Mouse (Mus musculus) heart, embryonic 13.5 days (tissue): ENCODE measurements at regions not wholly inside any gene's neighbourhood (a gene's known extent, or its start where the extent isn't known, plus 50 kb on each side); places are given as distances from the start of the nearest gene placed in this dataset.
A peak's percentile ranks its signal among the peaks of the same experiment; 100 is the strongest.

ENCODE experiments used
- ATAC-seq: fragments of 200-750 bp; cut with Nextera tagmentation; 2 replicates; pipeline ENCODE4 v1.8.0; 2017; ENCODE audit warnings: moderate TSS enrichment; ENCODE audit not compliant: insufficient number of reproducible peaks, low FRiP score, low TSS enrichment; ENCODE audit errors: extremely low read depth
- H3K27ac ChIP-seq: fragments of 300-500 bp; sonication (generic); replicated peaks from 2 replicates; pipeline ENCODE4 v1.5.1; 2015; ENCODE audit warnings: moderate library complexity, mild to moderate bottlenecking, inconsistent platforms
- H3K27me3 ChIP-seq: fragments of 300-500 bp; sonication (generic); replicated peaks from 2 replicates; pipeline ENCODE4 v1.6.1; 2015; ENCODE audit warnings: mild to moderate bottlenecking, inconsistent platforms
- H3K36me3 ChIP-seq: fragments of 300-500 bp; sonication (generic); 2 replicates; pipeline ENCODE4 v1.6.1; 2015; ENCODE audit warnings: mild to moderate bottlenecking, inconsistent platforms
- H3K4me1 ChIP-seq: fragments of 300-500 bp; sonication (generic); 2 replicates; pipeline ENCODE4 v1.6.1; 2015; ENCODE audit warnings: inconsistent platforms
- H3K4me2 ChIP-seq: fragments of 300-500 bp; sonication (generic); 2 replicates; pipeline ENCODE4 v1.6.1; 2015; ENCODE audit warnings: inconsistent platforms, mild to moderate bottlenecking, moderate library complexity
- H3K4me3 ChIP-seq: fragments of 300-500 bp; sonication (generic); 2 replicates; pipeline ENCODE4 v1.5.1; 2015; ENCODE audit warnings: moderate library complexity, mild to moderate bottlenecking, inconsistent platforms
- H3K9ac ChIP-seq: fragments of 300-500 bp; sonication (generic); 2 replicates; pipeline ENCODE4 v1.6.1; 2015; ENCODE audit warnings: inconsistent platforms, mild to moderate bottlenecking, moderate library complexity
- H3K9me3 ChIP-seq: fragments of 300-500 bp; sonication (generic); 2 replicates; pipeline ENCODE4 v1.6.1; 2016; ENCODE audit warnings: inconsistent platforms
- WGBS: fragments of 180-500 bp; shearing (Covaris S2); methylation state at CpG from one replicate; pipeline ENCODE4 v1.1.7; 2015; ENCODE audit warnings: mixed read lengths; 5-methylcytosine and 5-hydroxymethylcytosine counted together

GRCm38 (mm10) chr13:51974101-51974500, 127.6 kb downstream of the Gadd45g start:
- Histone ChIP-seq H3K4me1 (peaks cover 64% of the 10 kb centered on the region), H3K9me3 (peaks cover 8% of the 10 kb centered on the region), H3K4me2 (no peak overlapping the region), H3K4me3 (no peak overlapping the region), H3K27me3 (no peaks in the 10 kb centered on the region), H3K27ac (no peak overlapping the region), H3K9ac (no peak overlapping the region), H3K36me3 (no peaks in the 10 kb centered on the region)
- 94% methylated on average over 6 of the region's 6 CpGs for WGBS
- no peak for ATAC-seq

- no peak overlapping the region for H3K4me3 ChIP-seq
- H3K9ac ChIP-seq: peak overlapping the region; percentile 73; the same call in 1 of the 2 replicates
- H3K36me3 ChIP-seq: no peaks in the 10 kb centered on the region
- WGBS: 60% methylated on average over 10 of the region's 10 CpGs
- H3K9me3 ChIP-seq: peaks cover 8% of the 10 kb centered on the region
- no peak; the same call in 1 of the 2 replicates for ATAC-seq
- H3K4me1 ChIP-seq: peaks cover 61% of the 10 kb centered on the region
- H3K27ac ChIP-seq: peak overlapping the region; percentile 90
- peak overlapping the region; percentile 41; the same call in 1 of the 2 replicates for H3K4me2 ChIP-seq
- no peaks in the 10 kb centered on the region for H3K27me3 ChIP-seq
These were observed 128.9 kb downstream of the Gadd45g start for GRCm38 (mm10) chr13:51975330-51975729.

- WGBS: 16% methylated on average over 7 of the region's 7 CpGs
- H3K27me3 ChIP-seq: no peaks in the 10 kb centered on the region
- peak overlapping the region; percentile 41 for H3K4me2 ChIP-seq
- no peaks in the 10 kb centered on the region for H3K36me3 ChIP-seq
- peaks cover 65% of the 10 kb centered on the region for H3K4me1 ChIP-seq
- H3K9me3 ChIP-seq: peaks cover 8% of the 10 kb centered on the region
- no peak overlapping the region for H3K4me3 ChIP-seq
- peak; percentile 82 for ATAC-seq
- H3K9ac ChIP-seq: peak overlapping the region; percentile 73
- H3K27ac ChIP-seq: peak overlapping the region; percentile 90
These were observed 129.5 kb downstream of the Gadd45g start for GRCm38 (mm10) chr13:51975801-51976601.

GRCm38 (mm10) chr13:51976620-51977214, 130.2 kb downstream of the Gadd45g start:
- H3K4me2 ChIP-seq: peak overlapping the region; percentile 41; the same call in 1 of the 2 replicates
- no peaks in the 10 kb centered on the region for H3K36me3 ChIP-seq
- 67% methylated on average over 6 of the region's 6 CpGs for WGBS
- H3K9ac ChIP-seq: peak overlapping the region; percentile 73
- no peak overlapping the region for H3K4me3 ChIP-seq
- H3K9me3 ChIP-seq: peaks cover 8% of the 10 kb centered on the region
- peak overlapping the region; percentile 90 for H3K27ac ChIP-seq
- no peak for ATAC-seq
- peaks cover 65% of the 10 kb centered on the region for H3K4me1 ChIP-seq
- no peaks in the 10 kb centered on the region for H3K27me3 ChIP-seq

GRCm38 (mm10) chr13:51979301-51979977, 133.0 kb downstream of the Gadd45g start:
- Histone ChIP-seq H3K9ac (no peak overlapping the region), H3K36me3 (no peaks in the 10 kb centered on the region), H3K27ac (no peak overlapping the region), H3K4me2 (no peak overlapping the region), H3K9me3 (peaks cover 8% of the 10 kb centered on the region), H3K27me3 (no peaks in the 10 kb centered on the region), H3K4me3 (no peak overlapping the region), H3K4me1 (peaks cover 43% of the 10 kb centered on the region)
- WGBS: 56% methylated on average over 5 of the region's 5 CpGs
- no peak for ATAC-seq

- Histone ChIP-seq H3K9me3 (peaks cover 8% of the 10 kb centered on the region), H3K27ac (no peak overlapping the region), H3K4me3 (no peak overlapping the region), H3K9ac (no peak overlapping the region), H3K27me3 (no peaks in the 10 kb centered on the region), H3K4me2 (no peak overlapping the region), H3K36me3 (no peaks in the 10 kb centered on the region), H3K4me1 (peaks cover 34% of the 10 kb centered on the region)
- WGBS: 31% methylated on average over 1 of the region's 1 CpGs
- ATAC-seq: no peak
These were observed 133.9 kb downstream of the Gadd45g start for GRCm38 (mm10) chr13:51980344-51980743.

- Histone ChIP-seq H3K36me3 (no peaks in the 10 kb centered on the region), H3K27ac (no peak overlapping the region), H3K4me3 (no peak overlapping the region), H3K9me3 (no peaks in the 10 kb centered on the region), H3K27me3 (no peaks in the 10 kb centered on the region), H3K9ac (no peak overlapping the region), H3K4me2 (no peak overlapping the region), H3K4me1 (peaks cover 16% of the 10 kb centered on the region)
- 77% methylated on average over 8 of the region's 8 CpGs for WGBS
- no peak for ATAC-seq
These were observed 136.5 kb downstream of the Gadd45g start for GRCm38 (mm10) chr13:51983002-51983401.

- H3K4me2 ChIP-seq: no peak overlapping the region
- H3K27me3 ChIP-seq: no peaks in the 10 kb centered on the region
- peaks cover 16% of the 10 kb centered on the region for H3K4me1 ChIP-seq
- no peaks in the 10 kb centered on the region for H3K36me3 ChIP-seq
- no peaks in the 10 kb centered on the region for H3K9me3 ChIP-seq
- no peak overlapping the region for H3K27ac ChIP-seq
- no peak overlapping the region for H3K9ac ChIP-seq
- H3K4me3 ChIP-seq: no peak overlapping the region
- ATAC-seq: no peak
- 83% methylated on average over 5 of the region's 5 CpGs for WGBS
These were observed 137.1 kb downstream of the Gadd45g start for GRCm38 (mm10) chr13:51983575-51983974.

GRCm38 (mm10) chr13:51991339-51991738, 144.9 kb downstream of the Gadd45g start:
- Histone ChIP-seq H3K9me3 (no peaks in the 10 kb centered on the region), H3K4me3 (no peak overlapping the region), H3K27me3 (no peaks in the 10 kb centered on the region), H3K4me1 (peaks cover 8% of the 10 kb centered on the region), H3K36me3 (no peaks in the 10 kb centered on the region), H3K4me2 (no peak overlapping the region), H3K27ac (no peak overlapping the region), H3K9ac (no peak overlapping the region)
- no peak for ATAC-seq
- WGBS: 56% methylated on average over 4 of the region's 4 CpGs

GRCm38 (mm10) chr13:51992878-51993277, 146.4 kb downstream of the Gadd45g start:
- H3K4me1 ChIP-seq: peaks cover 8% of the 10 kb centered on the region
- no peaks in the 10 kb centered on the region for H3K27me3 ChIP-seq
- 44% methylated on average over 6 of the region's 6 CpGs for WGBS
- H3K4me2 ChIP-seq: no peak overlapping the region
- no peak for ATAC-seq
- no peak overlapping the region for H3K27ac ChIP-seq
- no peaks in the 10 kb centered on the region for H3K36me3 ChIP-seq
- H3K9me3 ChIP-seq: no peaks in the 10 kb centered on the region
- no peak overlapping the region for H3K4me3 ChIP-seq
- no peak overlapping the region for H3K9ac ChIP-seq

- H3K4me2 ChIP-seq: no peak overlapping the region
- 61% methylated on average over 4 of the region's 4 CpGs for WGBS
- no peaks in the 10 kb centered on the region for H3K27me3 ChIP-seq
- H3K36me3 ChIP-seq: no peaks in the 10 kb centered on the region
- H3K27ac ChIP-seq: no peak overlapping the region
- no peak overlapping the region for H3K9ac ChIP-seq
- no peak for ATAC-seq
- no peaks in the 10 kb centered on the region for H3K9me3 ChIP-seq
- peaks cover 23% of the 10 kb centered on the region for H3K4me1 ChIP-seq
- H3K4me3 ChIP-seq: no peak overlapping the region
These were observed 149.7 kb downstream of the Gadd45g start for GRCm38 (mm10) chr13:51996163-51996562.
